Mouse (Mus musculus) midbrain, embryonic 11.5 days (tissue): ENCODE data around the gene Cd300a. TPM values are rescaled to one million over a fixed set of nuclear protein-coding genes. Genes with fewer than 3 reads are reported as not detected.

Experiments used
- ATAC-seq: fragments of 200-750 bp; cut with Nextera tagmentation; 2 replicates; pipeline ENCODE4 v1.8.0; 2017; ENCODE audit warnings: moderate TSS enrichment, moderate library complexity; ENCODE audit not compliant: low FRiP score
- DNase-seq: peaks from one replicate; pipeline ENCODE4 v3.0.0; 2015; ENCODE audit warnings: low spot score; ENCODE audit errors: missing footprints
- H3K27ac ChIP-seq: fragments of 300-500 bp; sonication (generic); 2 replicates; pipeline ENCODE4 v1.5.1; 2014; ENCODE audit warnings: low read depth, low read length
- H3K27me3 ChIP-seq: fragments of 300-500 bp; sonication (generic); 2 replicates; pipeline ENCODE4 v1.6.1; 2014; ENCODE audit warnings: mild to moderate bottlenecking, low read length, moderate library complexity, mixed read lengths; ENCODE audit not compliant: control insufficient read depth, insufficient read depth
- H3K36me3 ChIP-seq: fragments of 300-500 bp; sonication (generic); 2 replicates; pipeline ENCODE4 v1.6.1; 2014; ENCODE audit warnings: mild to moderate bottlenecking, low read length, moderate library complexity, mixed read lengths; ENCODE audit not compliant: control insufficient read depth, insufficient read depth
- H3K4me1 ChIP-seq: fragments of 300-500 bp; sonication (generic); 2 replicates; pipeline ENCODE4 v1.6.1; 2014; ENCODE audit warnings: low read length; ENCODE audit not compliant: control insufficient read depth, insufficient read depth
- H3K4me2 ChIP-seq: fragments of 300-500 bp; sonication (generic); 2 replicates; pipeline ENCODE4 v1.6.1; 2014; ENCODE audit warnings: mild to moderate bottlenecking, moderate library complexity
- H3K4me3 ChIP-seq: fragments of 300-500 bp; sonication (generic); 2 replicates; pipeline ENCODE4 v1.5.1; 2014; ENCODE audit warnings: low read depth, low read length
- H3K9ac ChIP-seq: fragments of 300-500 bp; sonication (generic); 2 replicates; pipeline ENCODE4 v1.6.1; 2014; ENCODE audit warnings: low read length
- H3K9me3 ChIP-seq: fragments of 300-500 bp; sonication (generic); 2 replicates; pipeline ENCODE4 v1.6.1; 2016; ENCODE audit warnings: low read length; ENCODE audit not compliant: control insufficient read depth
- WGBS: fragments of 180-500 bp; shearing (Covaris S2); extraction: QIAGEN DNeasy Blood & Tissue Kit; methylation state at CpG from one replicate; pipeline ENCODE4 v1.1.7; 2014; 5-methylcytosine and 5-hydroxymethylcytosine counted together
- polyA plus RNA-seq: library from polyadenylated mRNA; unstranded; fragments of >200 nt; fragmentation: Nextera tagmentation; extraction: Ambion mirVana; gene quantifications from 2 replicates; pipeline ENCODE4 v1.2.1, GENCODE M21; 2014

The Cd300a gene
- polyA plus RNA-seq, 1 experiment from 2014 or later = 0.79 TPM

- no peak overlapping the region for H3K4me2 ChIP-seq
- no peaks in the 10 kb centered on the region for H3K9me3 ChIP-seq
- no peaks in the 10 kb centered on the region for H3K36me3 ChIP-seq
- WGBS = 64% methylated on average over 7 of the region's 7 CpGs
- no peak for ATAC-seq
- no peaks in the 10 kb centered on the region for H3K4me1 ChIP-seq
- H3K27ac ChIP-seq = no peak overlapping the region
- no peaks in the 10 kb centered on the region; the same call in 1 of the 2 replicates for H3K27me3 ChIP-seq
- H3K4me3 ChIP-seq = no peak overlapping the region
- DNase-seq = no peak
- H3K9ac ChIP-seq = no peak overlapping the region
These were observed 25.1 kb downstream of the Cd300a start for GRCm38 (mm10) chr11:114914978-114915377.

GRCm38 (mm10) chr11:114917120-114917519 lies 27.3 kb downstream of the Cd300a start:
- ATAC-seq = no peak

GRCm38 (mm10) chr11:114922439-114922838 lies 32.6 kb downstream of the Cd300a start:
- ATAC-seq = no peak
- Histone ChIP-seq H3K9me3 (no peaks in the 10 kb centered on the region; the same call in 1 of the 2 replicates), H3K27ac (no peak overlapping the region), H3K27me3 (no peaks in the 10 kb centered on the region), H3K4me3 (no peak overlapping the region), H3K36me3 (no peaks in the 10 kb centered on the region), H3K4me1 (no peaks in the 10 kb centered on the region), H3K9ac (no peak overlapping the region), H3K4me2 (no peak overlapping the region)
- no peak for DNase-seq
- WGBS = 83% methylated on average over 4 of the region's 4 CpGs

More at GRCm38 (mm10) chr11:114917120-114917519, 27.3 kb downstream of the Cd300a start:
- DNase-seq = no peak
- Histone ChIP-seq H3K9me3 (no peaks in the 10 kb centered on the region), H3K27ac (no peak overlapping the region), H3K36me3 (no peaks in the 10 kb centered on the region), H3K9ac (no peak overlapping the region), H3K4me1 (no peaks in the 10 kb centered on the region), H3K27me3 (no peaks in the 10 kb centered on the region; the same call in 1 of the 2 replicates), H3K4me2 (no peak overlapping the region), H3K4me3 (no peak overlapping the region)
- WGBS = 86% methylated on average over 6 of the region's 6 CpGs

GRCm38 (mm10) chr11:114923961-114924360 lies 34.1 kb downstream of the Cd300a start:
- 76% methylated on average over 4 of the region's 4 CpGs for WGBS
- no peaks in the 10 kb centered on the region for H3K27me3 ChIP-seq
- H3K27ac ChIP-seq = no peak overlapping the region
- no peaks in the 10 kb centered on the region for H3K4me1 ChIP-seq
- DNase-seq (no peak), ATAC-seq (no peak)
- no peak overlapping the region for H3K4me2 ChIP-seq
- no peak overlapping the region for H3K4me3 ChIP-seq
- H3K9me3 ChIP-seq = no peaks in the 10 kb centered on the region; the same call in 1 of the 2 replicates
- no peak overlapping the region for H3K9ac ChIP-seq
- no peaks in the 10 kb centered on the region for H3K36me3 ChIP-seq

GRCm38 (mm10) chr11:114929581-114929980 lies 39.7 kb downstream of the Cd300a start:
- no peak for ATAC-seq
- H3K4me2 ChIP-seq = no peak overlapping the region
- no peaks in the 10 kb centered on the region for H3K9me3 ChIP-seq
- H3K4me1 ChIP-seq = no peaks in the 10 kb centered on the region
- H3K27ac ChIP-seq = no peak overlapping the region
- H3K4me3 ChIP-seq = no peak overlapping the region
- no peak overlapping the region for H3K9ac ChIP-seq
- no peaks in the 10 kb centered on the region for H3K27me3 ChIP-seq
- DNase-seq = no peak
- H3K36me3 ChIP-seq = no peaks in the 10 kb centered on the region
- WGBS = 95% methylated on average over 2 of the region's 2 CpGs

- Histone ChIP-seq H3K9ac (no peak overlapping the region), H3K4me2 (no peak overlapping the region), H3K36me3 (no peaks in the 10 kb centered on the region), H3K27me3 (no peaks in the 10 kb centered on the region), H3K9me3 (no peaks in the 10 kb centered on the region), H3K27ac (no peak overlapping the region), H3K4me3 (no peak overlapping the region), H3K4me1 (no peaks in the 10 kb centered on the region)
- DNase-seq (no peak), ATAC-seq (no peak)
- 84% methylated on average over 5 of the region's 5 CpGs for WGBS
These were observed 41.2 kb downstream of the Cd300a start for GRCm38 (mm10) chr11:114931041-114931440.

GRCm38 (mm10) chr11:114933591-114933990 lies 43.8 kb downstream of the Cd300a start:
- 89% methylated on average over 4 of the region's 4 CpGs for WGBS
- no peak overlapping the region for H3K9ac ChIP-seq
- DNase-seq = no peak
- H3K4me1 ChIP-seq = no peaks in the 10 kb centered on the region
- H3K27me3 ChIP-seq = no peaks in the 10 kb centered on the region
- H3K4me2 ChIP-seq = no peak overlapping the region
- ATAC-seq = no peak
- no peak overlapping the region for H3K27ac ChIP-seq
- no peaks in the 10 kb centered on the region for H3K9me3 ChIP-seq
- H3K4me3 ChIP-seq = no peak overlapping the region
- H3K36me3 ChIP-seq = no peaks in the 10 kb centered on the region

- WGBS = 71% methylated on average over 6 of the region's 6 CpGs
- DNase-seq = no peak
- H3K4me1 ChIP-seq = no peaks in the 10 kb centered on the region
- no peaks in the 10 kb centered on the region for H3K27me3 ChIP-seq
- no peak within 1 kb of the TSS for H3K27ac ChIP-seq
- no peak within 1 kb of the TSS for H3K4me2 ChIP-seq
- no peak within 1 kb of the TSS for H3K4me3 ChIP-seq
- ATAC-seq = no peak
- no peaks in the 10 kb centered on the region for H3K9me3 ChIP-seq
- no peaks in the 10 kb centered on the region for H3K36me3 ChIP-seq
- no peak within 1 kb of the TSS for H3K9ac ChIP-seq
These were observed 44.3 kb downstream of the Cd300a start, which contains the start of gene Cd300lb for GRCm38 (mm10) chr11:114934144-114934543. Gene Cd300lb, minus strand, starts transcription at chr11:114934386.
